Mouse (Mus musculus): ENCODE results near the gene Hdgf. TPM values are rescaled to one million over a fixed set of nuclear protein-coding genes. Genes with fewer than 3 reads are reported as not detected.

Hdgf gene
- total RNA-seq, 2 experiments from 2014 or later = 88.2 to 91.9 TPM

DNA sequence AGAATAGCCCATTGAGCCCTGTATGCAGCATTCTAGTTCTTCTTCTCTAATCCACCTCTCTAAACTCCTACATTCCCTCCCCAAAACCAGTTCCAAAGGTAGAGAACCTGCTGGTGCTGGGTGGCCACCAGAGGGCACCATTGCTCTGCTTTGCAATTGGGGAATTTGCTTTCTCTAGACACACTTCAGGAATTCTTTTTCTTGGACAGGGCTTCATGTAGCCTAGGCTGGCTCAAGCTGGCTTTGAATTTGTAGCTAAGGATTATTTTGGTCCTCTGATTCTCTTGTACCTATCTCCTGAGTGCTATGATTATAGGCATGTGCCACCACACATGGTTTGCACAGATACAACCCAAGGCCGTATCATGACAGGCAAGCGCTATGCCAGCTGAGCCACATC lies 29.7 kb downstream of the Hdgf start:
- intact Hi-C loops (cut with DNase I) = loop anchor here (1.0 to 10.0 kb wide), 4 partner anchors 26 to 141 kb away; partner anchors contain the start of genes Insrr and Ntrk1
- peak; percentile 87 to 91 for DNase-seq

DNA sequence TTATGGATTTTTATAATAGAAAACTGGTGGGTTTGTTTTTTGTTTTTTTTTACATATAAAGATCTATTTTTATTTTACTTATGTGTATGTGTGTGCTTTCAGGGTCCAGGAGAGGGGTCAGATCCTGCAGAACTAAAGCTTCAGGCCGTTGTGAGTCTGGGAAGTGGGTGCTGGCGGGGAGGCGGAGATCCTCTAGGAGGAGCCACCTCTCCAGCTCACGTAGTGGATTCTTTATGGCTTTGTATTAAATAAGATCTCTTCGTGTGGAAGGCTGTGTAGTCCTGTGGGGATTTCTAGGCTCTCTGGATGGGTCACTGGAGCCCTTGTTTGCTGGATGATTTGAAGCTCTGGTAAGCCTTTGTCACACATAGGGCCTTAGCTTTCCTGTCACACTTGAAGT lies 34.5 kb downstream of the Hdgf start:
- no peak for DNase-seq
- intact Hi-C loops (cut with DNase I) = no loop called here

DNA sequence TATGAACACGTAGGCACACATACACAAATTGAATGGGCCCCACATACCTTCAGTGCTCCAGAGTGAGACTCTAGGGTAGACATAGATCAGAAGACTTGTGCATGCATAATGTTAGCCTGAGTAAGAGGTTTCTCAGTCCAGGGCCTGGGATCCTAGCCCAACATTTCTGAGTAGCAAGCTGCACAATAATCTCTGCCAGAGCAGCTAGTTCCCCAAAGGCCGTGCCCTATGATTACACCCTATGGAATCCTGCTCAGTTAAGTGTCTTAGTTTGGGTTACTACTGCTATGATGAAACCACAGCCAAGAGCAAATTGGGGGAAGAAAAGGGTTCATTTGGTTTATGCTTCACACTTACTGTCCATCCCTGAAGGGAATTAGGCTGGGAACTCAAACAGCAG lies 36.4 kb downstream of the Hdgf start:
- intact Hi-C loops (cut with DNase I) = no loop called here
- DNase-seq = no peak

DNA sequence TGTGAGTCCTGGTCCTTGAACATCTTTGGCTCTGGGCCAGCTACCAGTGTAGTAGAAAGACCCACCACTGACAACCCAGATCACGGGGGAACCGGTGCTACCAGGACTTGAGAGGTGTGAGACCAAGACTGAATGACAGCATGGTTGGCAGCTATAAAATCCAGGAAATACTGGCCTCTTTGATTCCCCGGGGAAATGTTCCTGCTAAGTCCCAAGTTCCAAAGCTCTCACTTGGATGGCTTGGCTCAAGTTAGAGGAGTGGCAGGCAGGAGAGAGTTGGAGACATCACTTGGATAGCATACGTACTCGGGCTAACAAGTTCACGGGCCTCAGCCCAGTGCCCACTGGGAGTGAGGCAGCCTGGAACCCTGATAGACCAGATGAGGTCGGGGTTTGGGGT lies 37.5 kb downstream of the Hdgf start:
- DNase-seq = no peak
- intact Hi-C loops (cut with DNase I) = no loop called here

DNA sequence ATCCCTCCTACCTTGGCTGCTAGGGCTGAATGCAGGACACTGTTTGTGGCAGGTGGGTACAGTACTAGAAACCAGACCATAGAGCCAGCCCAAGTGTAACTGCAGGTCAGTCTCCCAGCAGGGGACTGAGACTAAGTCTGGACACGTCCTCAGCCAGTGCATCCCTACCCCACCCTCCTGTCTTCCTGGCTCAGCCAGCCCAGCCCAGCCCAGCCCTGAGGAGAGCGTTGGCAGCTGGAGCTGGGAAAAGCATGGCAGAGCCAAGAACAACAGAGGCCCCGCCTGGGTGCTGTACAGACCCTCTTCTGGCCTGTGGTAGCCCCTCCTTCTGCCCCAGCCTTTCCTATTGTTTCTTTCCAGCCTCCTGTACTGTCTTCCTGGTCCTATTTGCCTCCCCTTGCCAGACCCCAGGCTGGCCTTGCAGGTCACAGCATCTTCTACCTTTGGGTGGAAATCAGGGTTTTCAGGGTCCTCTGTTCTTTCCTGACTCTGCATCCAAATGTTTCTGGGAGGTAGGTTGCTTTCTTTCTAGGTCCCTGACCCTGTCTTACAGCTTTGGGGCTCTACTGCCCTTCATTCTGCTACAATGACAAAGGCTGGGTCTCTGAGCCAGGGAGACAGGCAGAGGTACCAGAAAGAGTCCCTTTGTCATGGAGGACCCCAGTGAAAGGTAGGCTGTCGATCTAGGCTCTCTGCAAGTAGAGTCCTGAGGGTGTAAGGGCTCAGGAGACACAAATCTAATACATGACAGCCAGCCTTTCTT lies 38.9 kb downstream of the Hdgf start:
- DNase-seq = peak; percentile 29 to 47
- intact Hi-C loops (cut with DNase I) = no loop called here

DNA sequence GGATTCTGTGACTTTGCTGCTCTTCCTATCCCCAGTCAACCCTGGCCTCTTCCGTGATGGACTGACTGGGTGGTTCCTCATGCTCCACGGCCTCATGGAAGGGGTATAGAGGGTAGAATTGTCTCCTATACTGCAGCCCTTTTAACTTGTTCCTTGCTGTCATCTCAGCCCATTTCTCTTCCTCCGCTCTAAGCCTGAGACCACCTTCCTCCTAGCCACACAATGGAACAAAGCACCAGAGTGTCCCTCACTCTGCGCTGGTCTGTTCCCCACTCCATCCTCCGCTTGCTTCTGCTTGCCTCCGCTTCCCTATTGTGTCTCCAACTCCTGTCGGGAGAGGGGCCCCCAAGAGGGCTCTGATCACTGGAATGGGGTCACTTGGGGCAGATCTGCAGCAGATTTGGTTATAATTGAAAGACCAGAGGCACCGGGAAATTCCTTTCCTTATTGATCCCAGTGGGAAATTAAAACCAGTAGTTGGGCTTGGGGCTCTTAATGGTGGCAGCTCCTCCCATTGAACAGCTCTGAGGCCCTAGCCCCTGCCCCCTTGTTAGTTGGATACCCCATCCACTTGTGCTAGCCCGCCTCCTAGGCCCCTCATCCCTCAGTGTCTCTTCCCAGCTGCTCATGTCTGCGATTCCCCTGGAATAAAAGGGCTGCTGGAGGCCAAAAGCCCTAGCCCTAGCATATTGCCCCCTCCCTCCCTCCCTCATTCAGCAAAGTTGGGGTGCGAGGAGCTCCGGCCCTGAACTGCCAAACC lies 39.8 kb downstream of the Hdgf start:
- DNase-seq = no peak
- intact Hi-C loops (cut with DNase I) = no loop called here

DNA sequence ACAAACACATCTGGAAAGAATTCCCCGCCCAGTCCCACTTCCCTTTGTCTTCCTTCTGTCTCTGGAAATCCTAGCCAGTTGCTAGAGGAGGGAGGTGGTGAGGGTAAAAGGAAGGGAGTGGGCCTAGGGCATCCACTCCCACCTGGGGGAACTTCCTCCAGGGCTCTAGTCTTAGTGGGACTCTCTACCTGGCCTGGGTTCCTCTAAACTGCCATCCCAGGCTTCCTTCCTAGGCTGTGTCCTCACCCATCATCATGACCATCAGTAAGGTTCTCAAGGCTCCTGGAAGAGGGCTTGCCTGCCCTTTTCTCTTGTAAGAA lies 40.4 kb downstream of the Hdgf start:
- DNase-seq = no peak
- intact Hi-C loops (cut with DNase I) = no loop called here

DNA sequence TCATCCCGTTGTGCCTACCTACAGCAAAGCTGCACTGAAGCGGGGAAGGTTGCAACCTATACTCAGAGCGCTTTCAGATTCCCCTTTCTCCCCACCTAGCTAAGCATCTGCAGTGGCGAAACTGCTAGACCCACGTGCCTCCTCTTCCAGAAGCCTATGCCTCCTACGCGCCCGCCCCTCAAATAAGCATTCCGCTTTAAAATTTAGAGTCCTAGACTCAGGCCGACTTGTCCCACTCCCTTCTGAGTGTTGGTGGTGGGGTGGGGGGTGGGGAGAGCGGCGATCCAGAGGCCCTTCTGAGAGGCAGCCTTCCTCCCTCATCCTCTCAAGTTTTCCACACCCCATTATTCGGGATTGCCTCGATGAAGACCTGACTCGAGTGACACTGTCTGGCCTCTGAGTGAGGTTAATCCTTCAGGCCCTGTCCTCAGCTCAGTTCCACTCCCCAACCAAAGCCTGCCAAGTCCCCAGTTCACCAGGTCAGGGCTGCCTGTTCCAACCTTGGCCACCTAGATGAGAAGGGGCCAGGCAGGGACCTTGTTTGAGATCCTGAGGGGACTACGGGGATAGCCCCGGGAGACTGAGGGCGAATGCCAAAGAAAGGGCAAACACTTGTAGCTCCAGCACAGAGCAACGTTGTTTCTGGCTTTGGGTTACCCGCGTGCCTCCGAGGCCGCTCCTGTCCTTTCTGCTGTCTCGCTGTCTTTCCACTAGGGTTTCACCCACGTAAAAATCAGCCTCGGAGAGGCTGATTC lies 41.1 kb downstream of the Hdgf start:
- no peak for DNase-seq
- intact Hi-C loops (cut with DNase I) = no loop called here

DNA sequence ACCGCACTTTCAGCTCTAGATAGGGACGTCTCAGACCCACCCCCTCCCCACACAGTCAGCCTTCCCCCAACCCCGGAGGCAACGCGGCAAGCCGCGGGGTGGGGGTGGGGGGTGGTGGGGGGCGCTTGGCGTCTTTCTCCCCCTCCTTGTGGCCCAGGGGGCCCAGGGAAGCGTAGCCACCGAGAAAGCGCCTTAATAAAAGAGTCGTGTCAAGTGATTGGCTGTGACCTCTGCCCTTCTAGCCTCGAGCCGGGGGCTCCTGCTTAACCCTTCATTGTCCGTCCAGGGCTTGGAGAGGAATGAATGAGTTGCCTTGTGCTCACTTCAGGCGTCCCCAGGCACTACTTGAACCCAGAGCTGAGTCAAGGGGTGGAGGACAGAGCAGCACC lies 41.7 kb downstream of the Hdgf start:
- intact Hi-C loops (cut with DNase I) = no loop called here
- no peak for DNase-seq

DNA sequence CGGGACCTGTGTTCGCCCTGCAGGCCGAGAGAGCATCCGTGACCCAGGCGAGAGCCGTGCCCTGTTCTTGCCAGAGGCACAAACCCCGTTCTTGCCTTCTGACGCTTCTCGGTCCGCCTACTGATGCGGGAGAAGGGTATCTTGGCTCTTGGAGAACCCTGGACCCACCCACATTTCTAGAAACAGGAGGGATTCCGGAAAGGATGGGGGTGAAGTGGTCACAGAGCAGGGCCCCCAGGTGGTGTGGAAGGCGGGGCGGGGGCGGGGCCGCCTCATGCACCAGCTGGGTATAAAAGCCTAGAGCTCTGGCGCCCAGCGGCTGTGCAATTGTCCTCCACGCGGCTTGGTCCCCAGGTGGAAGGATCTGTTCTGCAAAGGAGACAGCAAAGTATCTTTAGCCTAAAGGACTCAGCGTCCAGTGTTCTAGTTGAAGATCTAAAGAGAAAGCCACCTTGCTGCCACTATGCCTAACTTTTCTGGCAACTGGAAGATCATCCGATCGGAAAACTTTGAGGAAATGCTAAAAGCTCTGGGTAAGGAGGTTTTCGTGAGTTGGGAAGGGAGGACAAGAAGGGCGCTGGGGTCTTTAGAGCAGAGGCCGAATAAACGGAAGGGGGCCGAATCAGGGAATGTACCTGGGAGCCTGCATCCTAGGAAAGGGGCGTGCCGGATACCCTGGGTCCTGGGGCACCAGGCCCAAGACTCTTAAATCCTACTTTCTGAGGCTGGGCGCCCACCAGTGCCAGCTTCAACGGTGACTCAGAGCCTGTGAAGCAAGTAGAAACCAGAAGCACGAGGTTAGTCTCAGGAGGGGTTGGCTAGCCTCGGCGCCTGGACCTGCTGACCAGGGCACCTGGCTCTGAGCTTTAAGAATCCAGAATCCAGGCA lies 42.5 kb downstream of the Hdgf start, which contains the start of gene Crabp2:
Crabp2 (plus strand) TSS at position 289 of the 888 bp plus-strand sequence.
- no peak for DNase-seq
- intact Hi-C loops (cut with DNase I) = no loop called here

DNA sequence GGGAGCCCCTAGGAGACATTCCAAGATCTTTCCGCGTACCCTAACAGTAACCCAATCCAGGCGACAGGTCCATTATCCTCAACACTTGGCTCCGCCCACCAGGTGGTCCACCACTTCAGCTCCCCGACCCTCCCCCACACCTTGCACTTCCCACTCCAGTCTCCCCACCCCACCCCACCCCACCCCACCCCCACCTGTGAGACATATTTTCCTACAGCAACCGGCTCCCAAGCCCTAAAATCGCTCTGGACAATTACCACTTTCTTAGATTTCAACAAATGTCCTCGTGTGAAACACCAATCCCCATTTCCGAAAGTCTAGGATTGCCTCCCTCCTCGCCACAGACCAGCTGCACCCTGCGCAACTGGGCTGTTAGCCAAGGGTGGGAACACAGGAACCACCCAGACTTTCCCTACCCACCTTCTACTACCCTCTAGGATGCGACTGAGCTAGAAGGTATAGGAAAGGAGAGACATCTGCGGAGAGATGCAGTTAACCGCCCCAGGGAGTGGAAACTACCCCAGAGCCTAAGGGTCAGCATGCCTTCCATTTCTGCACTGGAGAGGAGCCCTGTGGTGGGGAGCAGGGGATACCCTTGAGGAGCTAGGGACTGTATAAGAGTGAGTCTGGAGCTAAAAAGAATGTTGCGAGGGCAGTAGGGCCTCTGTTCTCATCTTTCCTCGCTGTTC lies 43.3 kb downstream of the Hdgf start:
- intact Hi-C loops (cut with DNase I) = no loop called here
- no peak for DNase-seq

DNA sequence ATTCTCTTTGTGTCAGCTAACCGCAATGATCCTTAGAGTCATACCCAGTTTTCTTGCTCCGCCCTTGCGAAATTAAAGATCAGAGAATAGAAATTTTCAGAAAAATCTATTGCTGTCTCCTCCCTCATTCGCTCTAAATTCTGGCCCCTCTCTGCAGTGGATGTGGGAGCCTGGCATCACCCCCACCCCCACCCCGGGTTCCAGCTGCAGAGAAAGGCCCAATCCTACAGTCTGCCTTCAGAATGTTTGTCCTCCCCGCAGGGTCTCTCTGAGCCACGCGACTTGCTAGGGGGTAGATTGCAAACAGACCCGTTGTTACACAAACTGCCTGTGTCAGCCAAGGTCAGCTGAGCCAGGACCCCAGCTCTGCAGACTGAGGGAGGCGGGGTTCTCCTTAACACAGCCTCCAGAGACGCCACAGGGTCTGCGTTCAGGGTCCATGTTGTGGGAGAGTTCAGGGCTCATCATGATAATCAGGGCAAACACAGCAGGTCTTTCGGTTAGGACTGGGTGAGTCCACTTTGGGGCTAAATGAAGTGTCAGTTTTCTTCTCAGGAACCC lies 43.9 kb downstream of the Hdgf start:
- intact Hi-C loops (cut with DNase I) = no loop called here
- DNase-seq = no peak

DNA sequence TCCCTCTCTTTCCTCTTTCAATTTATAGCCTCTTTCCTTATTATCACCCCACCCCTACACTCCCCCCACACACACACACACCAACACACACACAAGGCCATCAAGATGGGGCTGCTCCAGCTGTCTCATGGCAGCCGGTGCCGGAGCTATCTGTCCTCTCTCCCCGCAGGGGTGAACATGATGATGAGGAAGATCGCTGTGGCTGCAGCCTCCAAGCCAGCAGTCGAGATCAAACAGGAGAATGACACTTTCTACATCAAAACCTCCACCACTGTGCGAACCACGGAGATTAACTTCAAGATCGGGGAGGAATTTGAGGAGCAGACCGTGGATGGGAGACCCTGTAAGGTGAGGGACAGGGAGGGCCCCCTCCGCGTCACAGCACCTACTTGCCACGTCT lies 45.8 kb downstream of the Hdgf start:
- intact Hi-C loops (cut with DNase I) = no loop called here
- DNase-seq = no peak

DNA sequence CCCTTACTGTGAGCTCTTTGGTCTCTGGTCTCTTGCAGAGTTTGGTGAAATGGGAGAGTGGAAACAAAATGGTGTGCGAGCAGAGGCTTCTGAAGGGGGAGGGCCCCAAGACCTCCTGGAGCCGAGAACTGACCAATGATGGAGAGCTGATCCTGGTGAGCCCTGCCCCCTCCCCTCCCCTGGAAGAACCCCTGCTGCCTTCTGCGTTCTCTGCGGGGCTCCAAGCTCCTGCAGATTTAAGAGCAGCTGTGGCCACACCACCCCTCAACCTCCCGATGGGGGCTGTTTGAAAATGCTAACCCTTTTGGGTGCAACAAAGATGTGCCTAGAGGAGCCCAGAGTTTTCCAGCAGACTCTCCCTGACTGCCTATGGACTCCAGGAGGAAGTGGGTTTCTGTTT lies 46.3 kb downstream of the Hdgf start:
- no peak for DNase-seq
- intact Hi-C loops (cut with DNase I) = no loop called here

DNA sequence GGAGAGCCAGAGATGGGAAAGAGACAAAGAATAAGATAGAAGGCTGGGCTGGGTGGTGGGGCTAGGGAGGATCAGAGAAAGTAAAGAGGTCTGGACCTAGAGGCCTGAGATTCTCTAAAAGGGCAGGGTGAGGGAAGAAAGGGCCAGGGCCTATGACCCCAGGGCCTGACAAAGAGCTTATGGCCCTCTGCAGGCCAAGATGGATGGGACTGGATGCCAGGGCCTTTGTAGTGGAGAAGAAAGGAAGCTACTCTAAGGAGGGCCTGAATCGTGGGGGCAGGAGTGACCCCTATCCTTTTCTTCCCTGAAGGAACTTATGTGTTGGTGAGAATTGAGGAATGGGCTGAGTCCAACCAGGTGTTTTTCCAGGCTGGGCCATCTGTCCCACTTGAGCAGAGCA lies 51.9 kb downstream of the Hdgf start:
- no peak for DNase-seq
- intact Hi-C loops (cut with DNase I) = no loop called here

DNA sequence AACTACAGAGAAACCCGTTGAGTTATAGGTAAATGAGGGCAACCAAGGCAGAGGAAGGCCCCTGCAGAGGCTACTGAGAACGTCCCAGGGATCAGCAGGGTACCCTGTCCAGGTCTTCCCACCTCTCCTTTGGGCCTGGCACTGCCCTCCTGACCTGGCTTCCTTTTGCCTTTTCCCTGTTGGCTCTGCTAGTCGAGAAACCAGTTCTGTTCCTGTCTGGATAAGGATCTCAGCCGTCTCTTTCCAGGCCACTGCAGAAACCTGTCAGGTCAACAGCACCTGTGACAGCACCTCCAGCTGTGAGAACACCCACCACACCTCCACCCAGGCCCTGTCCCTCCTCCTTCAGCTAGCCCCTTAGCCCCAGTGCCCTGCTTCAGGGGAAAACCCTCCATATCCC lies 52.4 kb downstream of the Hdgf start:
- intact Hi-C loops (cut with DNase I) = no loop called here
- no peak for DNase-seq

DNA sequence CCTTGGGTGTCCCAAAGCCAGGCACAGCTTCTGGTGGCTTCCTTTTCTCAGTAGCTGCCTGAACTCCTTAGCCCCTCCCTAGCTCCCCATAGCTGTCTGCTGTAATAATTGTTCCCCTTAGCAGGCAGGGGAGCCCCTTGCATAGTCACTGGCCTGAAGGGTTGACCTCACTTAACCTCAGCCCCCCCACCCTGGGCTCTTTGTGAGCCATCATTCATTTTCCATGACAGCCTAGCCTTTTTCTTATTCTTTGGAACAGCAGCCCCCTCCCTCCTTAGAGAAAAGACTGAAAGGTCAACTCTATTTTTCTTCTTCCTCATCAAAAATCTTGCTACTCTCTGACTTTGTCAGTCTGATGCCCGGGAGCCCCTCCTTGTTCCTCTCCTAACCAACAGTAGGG lies 52.8 kb downstream of the Hdgf start:
- DNase-seq = no peak
- intact Hi-C loops (cut with DNase I) = no loop called here

DNA sequence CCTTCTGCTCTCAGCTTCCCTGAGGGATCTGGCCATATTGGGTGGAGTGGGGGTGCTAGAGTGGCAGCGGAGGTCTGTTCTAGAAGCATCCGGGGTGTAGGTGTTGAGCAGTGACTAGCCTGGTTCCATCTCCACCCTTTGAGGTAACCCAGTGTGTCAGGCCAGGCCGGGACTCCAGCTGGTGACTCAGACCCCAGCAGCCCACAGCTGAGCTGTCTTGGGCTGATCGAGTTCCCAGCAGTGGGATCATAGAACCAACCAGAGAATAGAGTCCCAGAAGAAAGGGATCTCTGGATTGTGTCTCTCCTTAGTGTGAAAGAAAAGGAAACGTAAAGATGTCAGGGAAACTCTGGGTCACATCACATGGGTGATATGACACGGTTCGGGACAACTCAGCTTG lies 53.2 kb downstream of the Hdgf start:
- DNase-seq = no peak
- intact Hi-C loops (cut with DNase I) = no loop called here

DNA sequence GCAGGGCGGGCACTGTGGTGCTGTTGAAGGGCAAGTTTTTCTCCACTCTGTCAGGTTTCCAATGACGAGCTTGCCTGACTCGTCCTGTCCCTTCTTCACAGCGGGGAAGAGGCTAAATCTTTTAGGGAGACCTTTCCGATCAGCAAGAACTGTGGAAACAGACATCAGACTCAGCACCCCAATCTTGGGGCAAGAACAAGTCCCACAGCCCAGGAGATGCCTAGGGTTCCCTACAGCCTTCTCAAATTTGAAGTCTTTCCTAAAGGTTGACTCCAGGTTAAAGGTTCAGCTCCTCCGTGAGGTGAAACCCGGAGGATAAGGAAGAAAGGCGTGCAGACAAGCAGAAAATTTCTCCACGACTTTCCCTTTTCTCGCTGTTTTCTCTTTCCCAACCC lies 54.1 kb downstream of the Hdgf start:
- intact Hi-C loops (cut with DNase I) = loop anchor here (5.0 kb wide), 1 partner anchor 37 kb away; no protein-coding TSS in a partner anchor
- DNase-seq = no peak

All from heart, postnatal 14 days (tissue).